Mouse (Mus musculus): ENCODE measurements around the gene Olfr1411. TPM values are rescaled to one million over a fixed set of nuclear protein-coding genes. Genes with fewer than 3 reads are reported as not detected.

Olfr1411 gene
- total RNA-seq (2015; ENCODE audit: low replicate concordance) (not detected in 2 replicates), total RNA-seq (2017; ENCODE audit: low replicate concordance) (not detected in 2 replicates)

DNA sequence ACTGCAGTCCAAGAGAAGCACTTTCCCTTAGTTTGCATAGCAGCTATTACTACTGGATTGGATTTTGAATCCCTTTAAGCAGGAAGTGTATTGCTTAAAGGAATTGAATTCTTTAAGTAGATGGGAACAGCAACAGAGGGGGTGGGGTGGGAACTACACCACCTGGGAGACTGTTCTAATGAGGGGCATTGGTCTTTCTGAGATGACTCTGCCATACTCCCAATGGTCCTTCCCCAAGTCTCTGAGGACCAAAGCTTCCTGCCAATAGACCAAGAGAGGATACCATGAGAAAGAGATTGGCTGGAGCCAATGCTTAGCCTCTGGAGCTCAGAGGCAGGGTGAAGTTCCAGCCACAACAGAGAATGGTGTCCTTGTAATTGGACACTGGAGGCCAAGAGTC lies at the start of gene Olfr1411:
Olfr1411 (plus strand) TSS at position 301 of the 400 bp plus-strand sequence.
- ATAC-seq (replicated peaks; ENCODE audit: low FRiP score, poor library complexity, severe bottlenecking), result no peak

DNA sequence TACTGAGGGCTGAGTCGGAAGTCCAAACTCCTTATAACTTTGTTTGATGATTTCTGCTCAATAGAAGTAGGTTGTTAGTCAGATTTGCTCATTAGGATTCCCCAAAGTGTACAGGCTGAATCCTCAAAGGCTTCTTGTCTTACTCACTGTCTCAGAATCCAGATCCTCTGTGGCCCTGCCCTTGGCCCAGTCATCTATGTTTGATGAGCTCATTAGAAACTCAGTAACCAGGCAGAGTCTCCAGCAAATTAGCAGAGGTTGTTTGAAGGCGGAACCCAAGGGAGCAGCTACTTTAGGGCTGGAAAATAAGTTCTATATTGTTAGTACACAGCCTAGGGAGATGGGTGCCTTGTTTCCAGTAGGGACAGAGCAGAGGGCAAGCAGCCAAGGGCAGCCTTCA lies 48.3 kb upstream of the Olfr1411 start:
- no peak for ATAC-seq (replicated peaks; ENCODE audit: low FRiP score, poor library complexity, severe bottlenecking)

DNA sequence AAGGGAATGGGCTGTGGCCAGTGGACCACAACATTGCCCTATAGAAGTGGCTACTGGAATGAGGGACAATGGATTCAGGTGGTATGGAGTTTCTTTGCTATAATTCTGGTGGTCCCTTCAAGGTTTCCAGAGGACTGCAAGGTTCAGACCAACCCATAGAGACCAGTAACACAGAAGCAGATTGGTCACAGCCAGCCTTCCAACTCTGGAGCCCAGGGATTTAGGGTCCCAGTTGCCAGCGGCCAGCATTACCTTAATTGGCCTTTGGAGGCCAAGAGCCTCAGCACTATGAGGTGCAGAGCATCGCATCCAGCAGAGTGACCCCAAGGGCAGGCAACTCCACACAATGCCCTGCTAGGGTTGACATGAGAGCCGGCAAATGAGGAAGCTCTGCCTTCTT lies 23.2 kb upstream of the Olfr1411 start, which contains the start of gene Olfr1413:
Olfr1413 (plus strand) TSS at position 301 of the 400 bp plus-strand sequence.
- ATAC-seq (replicated peaks; ENCODE audit: low FRiP score, poor library complexity, severe bottlenecking), result no peak

DNA sequence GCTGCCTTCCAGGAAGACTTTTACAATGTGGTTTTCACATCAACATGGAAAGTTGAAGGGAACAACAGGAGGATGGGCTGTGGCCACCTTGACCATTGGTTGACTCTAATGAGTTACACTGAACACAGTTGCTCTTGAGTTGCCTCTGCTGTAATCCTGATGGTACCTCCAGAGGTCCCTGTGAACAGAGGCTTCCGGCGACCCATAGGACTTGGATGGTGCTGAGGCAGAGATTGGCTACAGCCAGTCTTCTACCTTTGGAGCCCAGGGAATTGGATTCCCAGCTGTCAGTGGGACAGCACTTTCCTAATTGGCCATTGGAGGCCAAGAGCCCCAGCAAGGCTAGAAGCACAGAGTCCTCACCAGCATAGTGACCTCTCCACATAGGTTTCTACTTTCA lies 8.7 kb upstream of the Olfr1411 start, which contains the start of gene Olfr1412:
Olfr1412 (plus strand) TSS at position 301 of the 400 bp plus-strand sequence.
- ATAC-seq (replicated peaks; ENCODE audit: low FRiP score, poor library complexity, severe bottlenecking), result no peak

DNA sequence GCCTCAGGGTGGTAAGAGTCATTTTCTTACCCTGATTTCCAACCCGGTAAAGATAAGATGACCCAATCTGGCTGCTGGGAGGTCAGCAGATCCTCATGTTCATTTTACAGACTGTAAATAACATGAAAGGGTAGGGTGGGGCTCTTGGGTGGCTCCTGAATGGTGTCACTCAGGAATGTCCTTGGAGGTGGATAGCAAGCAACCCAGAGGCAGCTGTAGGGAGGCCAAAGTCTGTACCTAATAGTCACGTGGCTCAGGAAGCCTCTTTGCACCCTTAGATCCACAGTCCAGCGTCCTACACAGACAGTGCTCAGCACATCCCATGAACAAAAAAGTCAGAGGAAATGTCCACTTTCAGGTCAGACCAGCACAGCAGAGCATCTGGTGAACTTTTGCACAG lies 1.8 kb downstream of the Olfr1411 start:
- no peak for ATAC-seq (replicated peaks; ENCODE audit: low FRiP score, poor library complexity, severe bottlenecking)

DNA sequence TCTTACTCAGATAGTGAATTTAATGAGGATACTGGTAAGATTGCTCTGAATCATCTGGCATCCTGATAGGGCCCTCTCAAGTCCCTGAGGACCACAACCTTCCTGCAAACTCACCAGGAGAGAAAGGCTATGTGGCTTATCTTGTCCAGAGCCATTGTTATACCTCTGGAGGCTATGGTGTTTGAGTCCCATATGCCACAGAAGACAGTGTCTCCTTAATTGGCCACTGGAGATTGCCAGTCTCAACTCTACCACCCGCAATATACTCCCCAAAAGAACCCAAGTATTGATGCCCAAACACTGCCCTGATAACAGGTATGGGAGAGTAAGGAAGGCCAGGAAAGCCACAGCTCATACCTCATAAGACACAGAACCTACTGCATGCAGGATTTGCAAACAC lies 11.3 kb downstream of the Olfr1411 start, which contains the start of gene Olfr1410:
Olfr1410 (plus strand) TSS at position 301 of the 400 bp plus-strand sequence.
- ATAC-seq (replicated peaks; ENCODE audit: low FRiP score, poor library complexity, severe bottlenecking), result no peak

DNA sequence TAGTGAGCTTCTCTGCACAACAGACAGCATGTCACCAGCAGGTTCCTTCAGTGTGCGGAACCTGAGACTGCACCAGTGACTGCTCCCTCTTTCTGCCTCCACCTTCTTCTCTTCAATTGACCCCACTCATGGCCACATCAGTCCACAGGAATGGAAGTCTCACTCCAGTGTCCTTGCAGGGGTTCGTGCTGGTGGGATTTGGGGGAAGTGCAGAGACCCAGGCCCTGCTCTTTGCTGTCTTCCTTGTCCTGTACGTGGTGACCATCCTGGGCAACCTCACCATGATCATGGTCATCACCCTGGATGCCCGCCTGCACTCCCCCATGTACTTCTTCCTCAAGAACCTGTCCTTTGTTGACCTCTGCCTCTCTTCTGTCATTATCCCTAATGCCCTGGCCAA lies 13.5 kb downstream of the Olfr1411 start:
- no peak for ATAC-seq (replicated peaks; ENCODE audit: low FRiP score, poor library complexity, severe bottlenecking)

DNA sequence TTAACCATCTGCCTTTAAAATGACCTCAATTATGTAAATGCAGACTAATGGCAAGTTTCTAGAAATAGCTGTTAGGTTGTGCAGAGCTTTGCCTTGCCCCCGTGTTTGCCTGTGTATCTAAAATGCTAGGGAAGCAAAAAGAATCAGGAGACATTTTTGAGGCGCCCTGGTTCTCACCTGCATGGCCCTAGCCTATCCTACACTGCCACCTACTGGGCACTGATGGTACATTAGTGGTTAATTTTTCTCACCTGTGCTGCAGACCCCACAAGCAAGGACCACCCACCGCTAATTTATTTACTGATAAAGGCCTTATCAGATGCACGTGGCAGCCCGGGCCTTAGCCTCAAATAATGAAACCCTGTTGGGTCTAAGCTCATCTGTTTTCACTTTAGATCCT lies 16.8 kb downstream of the Olfr1411 start:
- ATAC-seq (replicated peaks; ENCODE audit: low FRiP score, poor library complexity, severe bottlenecking), result no peak

DNA sequence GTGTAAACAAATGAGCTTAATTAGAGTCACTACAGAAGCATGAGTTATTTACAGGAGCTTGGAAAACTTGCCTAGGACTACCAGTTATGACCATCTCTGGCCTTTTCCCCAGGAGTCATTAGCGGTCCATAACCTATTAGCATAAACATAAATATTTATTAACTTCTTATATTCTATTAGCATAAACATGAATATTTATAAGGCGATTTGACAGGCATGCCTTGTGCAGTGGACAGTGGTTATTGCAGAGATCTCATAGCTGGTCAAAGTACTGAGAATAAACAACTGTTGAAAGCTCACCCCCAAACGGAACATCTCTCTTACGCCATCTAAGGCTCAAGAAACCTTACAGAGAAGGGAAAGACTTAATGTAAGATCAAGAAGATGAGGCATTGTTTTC lies 19.0 kb downstream of the Olfr1411 start:
- ATAC-seq (replicated peaks; ENCODE audit: low FRiP score, poor library complexity, severe bottlenecking), result no peak

DNA sequence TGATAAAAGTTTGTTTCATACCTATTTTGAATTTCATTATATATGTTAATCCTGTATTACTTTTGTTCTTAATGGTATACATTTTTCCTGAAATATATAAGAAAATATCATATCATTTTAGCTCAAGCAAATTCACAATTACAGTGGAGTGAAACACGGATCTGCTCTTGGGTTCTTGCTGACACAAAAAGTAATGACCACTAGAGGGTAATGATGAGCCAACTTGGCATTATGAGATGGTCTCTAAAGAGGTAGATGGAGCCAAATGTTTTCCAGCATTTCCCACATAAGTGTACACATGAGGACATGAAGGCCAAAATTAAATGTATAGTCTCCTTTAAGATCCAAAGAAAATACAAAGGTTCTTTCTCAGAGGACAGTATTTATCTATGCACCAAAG lies 20.3 kb downstream of the Olfr1411 start:
- no peak for ATAC-seq (replicated peaks; ENCODE audit: low FRiP score, poor library complexity, severe bottlenecking)

DNA sequence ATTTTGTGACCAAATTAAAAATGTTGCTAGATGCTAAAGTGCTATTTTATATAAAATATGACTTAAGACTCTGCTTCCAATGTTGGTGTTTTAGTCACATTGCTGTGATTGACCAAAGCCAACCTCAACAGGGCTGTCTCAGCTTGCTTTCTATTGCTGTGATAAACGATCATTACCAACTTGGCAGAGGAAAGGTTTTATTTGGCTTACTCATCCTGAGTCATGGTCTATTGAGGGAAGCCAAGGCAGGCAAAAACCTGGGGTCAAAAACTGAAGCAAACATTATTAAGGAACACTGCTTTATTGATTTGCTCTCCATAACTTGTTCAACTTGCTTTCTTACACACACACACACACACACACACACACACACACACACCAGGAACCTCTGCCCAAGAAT lies 21.8 kb downstream of the Olfr1411 start:
- no peak for ATAC-seq (replicated peaks; ENCODE audit: low FRiP score, poor library complexity, severe bottlenecking)

DNA sequence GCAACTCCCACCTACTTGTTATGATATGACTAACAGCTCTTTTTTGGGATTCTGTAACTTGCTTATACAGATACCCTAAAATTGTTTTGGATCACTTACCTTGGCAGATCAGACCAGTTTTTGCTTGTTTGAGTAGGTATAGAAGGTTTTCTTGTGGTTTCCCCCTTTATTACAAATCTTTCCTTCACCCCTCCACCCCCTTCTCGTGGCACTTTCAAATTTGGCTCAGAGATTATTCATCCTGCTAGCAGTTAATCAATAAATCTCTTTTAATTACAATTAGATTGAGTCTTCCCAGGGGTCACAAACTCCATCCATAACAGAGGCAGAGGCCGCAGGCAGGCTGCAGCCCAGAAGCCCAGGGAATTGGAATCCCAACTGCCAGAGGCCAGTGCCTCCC lies 23.3 kb downstream of the Olfr1411 start, which contains the start of gene Olfr12:
Olfr12 (plus strand) TSS at position 301 of the 400 bp plus-strand sequence.
- ATAC-seq (replicated peaks; ENCODE audit: low FRiP score, poor library complexity, severe bottlenecking), result no peak

DNA sequence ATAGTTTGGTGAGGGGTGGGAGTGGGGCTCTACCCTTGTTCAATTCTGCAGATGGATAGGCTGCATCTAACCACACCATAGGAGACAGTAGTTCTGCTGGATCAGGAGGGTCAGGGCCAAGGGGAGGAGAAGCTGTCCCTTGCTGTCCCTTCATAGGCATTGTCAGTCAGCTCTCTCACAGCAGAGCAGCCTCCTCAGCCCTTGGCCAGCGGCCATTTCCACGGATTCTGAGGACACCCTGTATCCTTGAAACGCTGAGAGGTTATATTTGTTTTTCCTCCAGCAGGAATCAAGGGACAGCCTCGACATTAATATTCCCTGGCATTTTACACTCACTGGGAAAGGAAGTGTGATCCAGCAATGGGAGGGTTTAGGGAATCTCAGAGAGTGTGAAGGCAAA lies 24.1 kb downstream of the Olfr1411 start:
- no peak for ATAC-seq (replicated peaks; ENCODE audit: low FRiP score, poor library complexity, severe bottlenecking)

DNA sequence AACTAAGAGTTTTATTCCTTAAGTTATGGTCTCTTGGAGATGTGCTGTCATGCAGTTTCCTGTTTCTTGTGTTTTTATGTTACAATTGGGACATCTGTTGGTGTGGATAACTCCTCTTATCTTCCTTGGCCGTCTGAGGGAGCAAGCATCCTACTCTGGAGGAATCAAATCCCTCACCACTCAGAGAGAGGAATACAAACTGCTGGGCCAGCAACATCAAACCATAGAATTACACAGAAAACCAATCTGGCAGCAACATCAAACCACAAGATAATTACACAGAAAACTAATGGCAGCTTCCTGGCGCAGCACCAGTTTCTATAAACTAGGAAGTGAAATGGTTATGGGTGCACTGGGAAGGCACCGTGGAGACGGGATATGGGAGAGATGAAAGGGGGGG lies 34.0 kb downstream of the Olfr1411 start:
- no peak for ATAC-seq (replicated peaks; ENCODE audit: low FRiP score, poor library complexity, severe bottlenecking)

DNA sequence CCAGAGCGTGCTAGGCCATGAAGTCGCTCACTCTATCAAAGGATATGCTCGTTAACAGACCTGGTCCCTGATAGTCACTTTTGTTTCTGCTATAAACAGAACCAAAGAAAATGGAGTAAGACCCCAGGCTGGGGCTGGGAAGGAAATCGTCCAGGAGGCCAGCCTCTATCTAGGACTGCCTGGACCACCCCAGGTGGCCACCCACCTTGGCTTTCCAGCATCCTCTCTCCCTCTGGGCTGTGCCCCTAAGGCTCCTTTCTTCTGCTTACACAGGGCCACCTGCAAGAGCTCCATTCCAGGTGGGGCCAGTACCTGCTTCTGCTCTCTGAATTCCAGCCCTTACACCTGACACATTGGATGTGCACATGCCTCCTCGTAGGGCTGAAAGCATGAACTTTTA lies 38.0 kb downstream of the Olfr1411 start:
- no peak for ATAC-seq (replicated peaks; ENCODE audit: low FRiP score, poor library complexity, severe bottlenecking)

DNA sequence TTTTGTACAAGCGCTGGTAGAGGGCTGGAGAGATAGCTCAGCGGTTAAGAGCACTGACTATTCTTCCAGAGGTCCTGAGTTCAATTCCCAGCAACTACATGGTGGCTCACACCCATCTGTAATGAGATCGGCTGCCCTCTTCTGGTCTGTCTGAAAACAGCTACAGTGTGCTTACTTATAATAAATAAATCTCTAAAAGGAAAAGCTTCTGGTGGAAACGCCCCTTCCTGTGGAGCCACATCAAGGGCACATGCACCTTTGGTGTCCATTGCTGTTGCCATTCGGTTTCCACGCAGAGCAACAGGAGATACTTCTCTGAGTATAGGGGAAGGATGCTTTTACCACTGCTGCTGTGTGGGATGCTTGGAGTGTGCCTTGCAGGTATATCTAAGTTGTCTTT lies 38.7 kb downstream of the Olfr1411 start:
- ATAC-seq (replicated peaks; ENCODE audit: low FRiP score, poor library complexity, severe bottlenecking), result no peak

DNA sequence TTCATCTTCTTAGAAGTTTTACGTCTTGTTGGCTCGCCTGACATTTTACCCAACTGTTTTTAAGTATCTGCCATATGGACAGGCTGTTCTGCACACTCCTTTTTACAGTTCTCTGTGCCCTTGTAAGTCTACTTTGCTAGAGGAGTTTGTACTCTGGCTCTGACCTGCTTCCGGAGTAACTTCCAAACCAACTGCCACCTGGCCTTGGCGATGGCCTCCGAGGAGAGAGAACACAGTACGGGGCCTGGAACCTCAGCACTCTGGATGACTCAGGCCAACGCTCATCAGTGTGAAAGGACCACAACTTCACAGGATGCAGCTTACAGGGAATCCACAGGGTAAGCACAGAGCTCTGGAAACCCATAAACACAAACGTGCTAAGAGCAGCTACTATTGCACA lies 39.5 kb downstream of the Olfr1411 start:
- no peak for ATAC-seq (replicated peaks; ENCODE audit: low FRiP score, poor library complexity, severe bottlenecking)

DNA sequence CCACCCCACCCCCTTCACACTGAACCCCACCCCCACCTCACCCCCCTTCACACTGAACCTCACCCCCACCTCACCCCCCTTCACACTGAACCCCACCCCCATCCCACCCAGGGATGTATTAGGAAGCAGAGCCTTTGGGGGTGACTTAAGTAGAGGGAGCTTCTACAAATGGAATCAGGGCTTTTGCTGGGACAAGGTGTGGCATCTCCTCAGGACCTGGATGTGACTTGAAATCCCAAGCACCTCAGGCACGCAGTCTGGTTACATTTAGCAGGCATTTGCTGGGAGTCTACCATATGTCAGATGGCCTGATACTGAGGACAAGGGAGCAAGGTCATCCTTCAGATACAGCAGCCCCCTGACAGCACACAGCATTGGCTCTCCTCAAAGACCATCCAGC lies 40.4 kb downstream of the Olfr1411 start:
- no peak for ATAC-seq (replicated peaks; ENCODE audit: low FRiP score, poor library complexity, severe bottlenecking)

DNA sequence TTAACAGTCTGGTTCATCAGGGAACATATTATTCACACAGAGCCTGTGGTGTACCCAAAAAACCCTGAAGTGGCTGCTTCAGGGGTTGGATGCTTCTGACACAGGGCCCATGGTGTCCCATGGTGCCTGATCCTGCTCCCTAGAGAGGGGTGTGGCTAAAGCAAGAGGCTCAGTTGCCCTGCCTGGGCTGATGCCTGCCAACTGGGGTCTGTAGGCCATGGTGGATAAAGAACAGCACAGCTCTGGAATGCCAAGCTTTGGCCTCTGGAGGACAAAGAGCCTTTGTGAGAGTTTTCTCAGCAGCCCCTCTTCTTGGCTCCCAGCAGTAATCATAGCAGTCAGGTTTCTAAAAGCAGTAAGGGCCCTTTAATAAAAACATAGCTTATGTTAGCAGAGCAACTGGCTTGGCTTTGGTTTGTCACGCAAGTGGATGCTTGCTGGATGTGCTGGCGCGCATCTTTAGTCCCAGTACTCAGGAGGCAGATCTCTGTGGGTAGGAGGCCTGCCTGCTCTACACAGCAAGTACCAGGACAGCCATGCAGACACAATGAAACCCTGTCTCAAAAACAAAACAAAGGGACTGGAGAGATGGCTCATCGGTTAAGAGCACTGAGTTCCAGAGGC lies 40.9 kb downstream of the Olfr1411 start:
- ATAC-seq (replicated peaks; ENCODE audit: low FRiP score, poor library complexity, severe bottlenecking), result no peak

DNA sequence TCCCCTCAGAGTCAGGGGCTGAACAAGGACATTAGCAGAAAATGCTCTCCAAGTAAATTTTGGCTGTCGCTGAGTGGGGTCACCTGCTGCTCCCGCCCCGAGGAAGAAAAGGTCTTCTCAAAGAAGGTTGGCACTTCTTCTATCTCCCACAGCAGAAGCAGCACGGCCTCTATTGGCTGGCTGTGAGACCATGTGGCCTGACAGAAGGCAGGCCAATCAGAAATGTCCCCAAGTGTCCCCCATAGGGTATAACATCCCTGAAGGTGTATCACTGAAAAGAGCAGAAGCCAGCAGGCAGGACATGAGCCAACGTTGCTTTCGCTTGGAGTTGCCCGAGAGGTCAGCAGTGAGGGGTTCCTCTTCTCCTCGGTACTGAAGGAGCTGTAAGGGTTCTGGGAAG lies 41.8 kb downstream of the Olfr1411 start:
- no peak for ATAC-seq (replicated peaks; ENCODE audit: low FRiP score, poor library complexity, severe bottlenecking)

DNA sequence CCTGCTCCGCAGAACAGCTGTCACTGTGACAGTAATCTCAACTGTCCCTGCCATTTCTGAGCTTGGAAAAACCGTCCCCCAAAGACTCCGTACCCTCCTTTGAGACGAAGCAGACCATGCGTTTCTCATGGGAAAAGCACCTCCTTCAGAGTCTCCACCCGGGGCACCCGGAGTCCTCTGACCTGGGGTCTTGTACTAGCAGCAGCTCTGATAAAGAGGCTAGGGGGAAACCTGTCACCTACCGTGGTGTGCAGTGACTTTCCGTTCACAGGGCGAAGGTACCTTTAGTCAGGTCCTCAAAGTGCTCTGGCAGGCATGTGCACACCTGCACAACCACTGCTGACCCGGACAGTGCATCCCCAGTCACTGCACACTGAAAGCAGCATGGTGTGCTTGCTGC lies 42.5 kb downstream of the Olfr1411 start:
- ATAC-seq (replicated peaks; ENCODE audit: low FRiP score, poor library complexity, severe bottlenecking), result no peak

All from erythroid progenitor cell, adult 5-6 weeks (primary cell).